Mouse (Mus musculus) G1E (cell line): ENCODE measurements around the gene Jmy.

ENCODE experiments used
- CTCF ChIP-seq: IDR thresholded peaks from 2 replicates; pipeline ENCODE4 v1.5.1; 2012; ENCODE audit warnings: low read depth, low read length, inconsistent platforms, mixed read lengths
- POLR2AphosphoS5 ChIP-seq: IDR thresholded peaks from 2 replicates; pipeline ENCODE4 v1.6.1; 2012; ENCODE audit warnings: low read depth, low read length, inconsistent platforms; ENCODE audit not compliant: insufficient replicate concordance
- TAL1 ChIP-seq: conservative IDR thresholded peaks from 2 replicates; pipeline ENCODE4 v1.6.1; 2012; ENCODE audit warnings: low read depth, low read length, inconsistent platforms, mixed read lengths

DNA sequence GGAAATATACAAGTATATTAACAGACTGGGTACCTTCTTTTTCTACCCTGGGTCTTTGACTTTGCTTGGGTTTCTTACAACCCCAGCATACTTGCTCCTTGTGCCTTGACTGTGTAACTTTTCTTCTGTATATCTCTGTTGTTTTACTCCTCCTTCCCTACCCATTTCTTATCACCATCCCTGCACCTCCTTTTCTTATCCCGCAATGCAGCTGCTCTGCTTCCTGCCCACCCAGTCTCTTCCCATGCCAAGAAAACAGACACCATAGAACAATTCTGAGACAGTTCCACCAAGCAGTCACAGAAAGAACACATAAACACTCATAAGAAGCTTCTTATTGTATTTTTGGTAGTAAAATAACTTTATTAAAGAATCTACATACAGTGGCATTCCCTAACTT, 118.3 kb downstream of the Jmy start:
- TF ChIP-seq CTCF (no peak), TAL1 (peak; percentile 64), POLR2AphosphoS5 (no peak)
